Mouse (Mus musculus): Measurements from ENCODE around the gene Acads.
A peak's percentile ranks its signal among the peaks of the same experiment; 100 is the strongest.
"Not testable (repeated sequence)": the region's sequence is repeated elsewhere in the genome, so short reads cannot be mapped to it uniquely, and the experiment has no call there.

Gene Acads

GRCm38 (mm10) chr5:115117467-115117866, 1.7 kb downstream of the Acads start:
- DNase-seq, result no peak

GRCm38 (mm10) chr5:115116426-115116825, 2.7 kb downstream of the Acads start:
- no peak for DNase-seq

GRCm38 (mm10) chr5:115114501-115114900, 4.6 kb downstream of the Acads start:
- no peak for DNase-seq

GRCm38 (mm10) chr5:115113244-115113643, 5.9 kb downstream of the Acads start:
- DNase-seq, result no peak

- DNase-seq, result no peak
Measured at GRCm38 (mm10) chr5:115111156-115111555, 8.0 kb downstream of the Acads start.

- DNase-seq, result not testable (repeated sequence)
Measured at GRCm38 (mm10) chr5:115103253-115103652, 15.9 kb downstream of the Acads start.

- DNase-seq, result no peak
Measured at GRCm38 (mm10) chr5:115102231-115102630, 16.9 kb downstream of the Acads start.

GRCm38 (mm10) chr5:115100473-115100872, 18.7 kb downstream of the Acads start:
- no peak for DNase-seq

GRCm38 (mm10) chr5:115099991-115100390, 19.2 kb downstream of the Acads start:
- peak; percentile 43 for DNase-seq

GRCm38 (mm10) chr5:115099530-115099929, 19.6 kb downstream of the Acads start:
- DNase-seq, result no peak

GRCm38 (mm10) chr5:115098195-115098594, 21.0 kb downstream of the Acads start, which contains the start of gene Gm10401:
Gene Gm10401, minus strand, starts transcription at chr5:115098295.
- no peak for DNase-seq

- DNase-seq, result no peak
Measured at GRCm38 (mm10) chr5:115091776-115092175, 27.4 kb downstream of the Acads start.

GRCm38 (mm10) chr5:115091015-115091414, 28.1 kb downstream of the Acads start:
- DNase-seq, result no peak

GRCm38 (mm10) chr5:115089592-115090268, 29.4 kb downstream of the Acads start:
- no peak for DNase-seq

GRCm38 (mm10) chr5:115085675-115086074, 33.5 kb downstream of the Acads start:
- DNase-seq, result no peak

- DNase-seq, result no peak
Measured at GRCm38 (mm10) chr5:115083492-115083891, 35.7 kb downstream of the Acads start.

- DNase-seq, result no peak
Measured at GRCm38 (mm10) chr5:115081636-115082035, 37.5 kb downstream of the Acads start.

GRCm38 (mm10) chr5:115076144-115076901, 42.8 kb downstream of the Acads start:
- DNase-seq, result peak; percentile 82

- DNase-seq, result no peak
Measured at GRCm38 (mm10) chr5:115074749-115075148, 44.4 kb downstream of the Acads start.

GRCm38 (mm10) chr5:115073306-115073705, 45.8 kb downstream of the Acads start:
- DNase-seq, result not testable (repeated sequence)

GRCm38 (mm10) chr5:115072143-115072542, 47.0 kb downstream of the Acads start:
- peak; percentile 37 for DNase-seq

GRCm38 (mm10) chr5:115071096-115071901, 47.8 kb downstream of the Acads start:
- DNase-seq, result peak; percentile 18

GRCm38 (mm10) chr5:115070457-115070856, 48.7 kb downstream of the Acads start:
- no peak for DNase-seq

Data from lung, postnatal 10 days (tissue).